Mouse (Mus musculus) liver, embryonic 16.5 days (tissue): Measurements from ENCODE around the gene Naga. TPM values are rescaled to one million over a fixed set of nuclear protein-coding genes. Genes with fewer than 3 reads are reported as not detected.
A peak's percentile ranks its signal among the peaks of the same experiment; 100 is the strongest.
"Not testable (repeated sequence)": the region's sequence is repeated elsewhere in the genome, so short reads cannot be mapped to it uniquely, and the experiment has no call there.

Source experiments
- ATAC-seq: fragments of 200-750 bp; cut with Nextera tagmentation; 2 replicates; pipeline ENCODE4 v1.8.0; 2017; ENCODE audit warnings: low read depth, mild to moderate bottlenecking, moderate number of reproducible peaks, moderate library complexity
- H3K27ac ChIP-seq: fragments of 300-500 bp; sonication (generic); 2 replicates; pipeline ENCODE4 v1.5.1; 2014; ENCODE audit warnings: mild to moderate bottlenecking, low read length
- H3K27me3 ChIP-seq: fragments of 300-500 bp; sonication (generic); 2 replicates; pipeline ENCODE4 v1.6.1; 2014; ENCODE audit warnings: low read depth, low read length, mixed read lengths; ENCODE audit not compliant: control insufficient read depth, insufficient read depth
- H3K36me3 ChIP-seq: fragments of 300-500 bp; sonication (generic); 2 replicates; pipeline ENCODE4 v1.6.1; 2014; ENCODE audit warnings: mild to moderate bottlenecking; ENCODE audit not compliant: control insufficient read depth, insufficient read depth
- H3K4me1 ChIP-seq: fragments of 300-500 bp; sonication (generic); 2 replicates; pipeline ENCODE4 v1.6.1; 2014; ENCODE audit warnings: low read depth, low read length, mixed read lengths; ENCODE audit not compliant: control insufficient read depth
- H3K4me2 ChIP-seq: fragments of 300-500 bp; sonication (generic); 2 replicates; pipeline ENCODE4 v1.6.1; 2014; ENCODE audit warnings: low read depth, low read length, mixed read lengths
- H3K4me3 ChIP-seq: fragments of 300-500 bp; sonication (generic); 2 replicates; pipeline ENCODE4 v1.5.1; 2014; ENCODE audit warnings: low read depth, mild to moderate bottlenecking, low read length
- H3K9ac ChIP-seq: fragments of 300-500 bp; sonication (generic); 2 replicates; pipeline ENCODE4 v1.6.1; 2014; ENCODE audit warnings: low read depth, low read length
- H3K9me3 ChIP-seq: fragments of 300-500 bp; sonication (generic); replicated peaks from 2 replicates; pipeline ENCODE4 v1.6.1; 2016; ENCODE audit warnings: low read length; ENCODE audit not compliant: control insufficient read depth
- WGBS: fragments of 180-500 bp; shearing (Covaris S2); extraction: QIAGEN DNeasy Blood & Tissue Kit; methylation state at CpG from one replicate; pipeline ENCODE4 v1.1.7; 2014; ENCODE audit not compliant: insufficient replicate concordance; 5-methylcytosine and 5-hydroxymethylcytosine counted together
- polyA plus RNA-seq: library from polyadenylated mRNA; unstranded; fragments of >200 nt; fragmentation: Nextera tagmentation; extraction: Ambion mirVana; gene quantifications from 2 replicates; pipeline ENCODE4 v1.2.1, GENCODE M21; 2015

The Naga gene
- polyA plus RNA-seq, 1 experiment from 2014 or later: 51.1 TPM

GRCm38 (mm10) chr15:82376393-82377138, 37.8 kb upstream of the Naga start:
- WGBS: 65% methylated on average over 17 of the region's 17 CpGs

GRCm38 (mm10) chr15:82375855-82376254, 37.1 kb upstream of the Naga start:
- no peaks in the 10 kb centered on the region for H3K36me3 ChIP-seq
- no peaks in the 10 kb centered on the region for H3K9me3 ChIP-seq
- no peak overlapping the region for H3K9ac ChIP-seq
- H3K27me3 ChIP-seq: no peaks in the 10 kb centered on the region
- H3K4me2 ChIP-seq: no peak overlapping the region
- H3K27ac ChIP-seq: no peak overlapping the region
- no peaks in the 10 kb centered on the region; the same call in none of the 2 replicates for H3K4me1 ChIP-seq
- ATAC-seq: no peak
- WGBS: 73% methylated on average over 9 of the region's 9 CpGs
- H3K4me3 ChIP-seq: no peak overlapping the region

More at GRCm38 (mm10) chr15:82376393-82377138, 37.8 kb upstream of the Naga start:
- H3K27me3 ChIP-seq: no peaks in the 10 kb centered on the region
- no peak overlapping the region for H3K4me3 ChIP-seq
- H3K9me3 ChIP-seq: no peaks in the 10 kb centered on the region
- H3K4me2 ChIP-seq: no peak overlapping the region
- H3K36me3 ChIP-seq: no peaks in the 10 kb centered on the region
- H3K4me1 ChIP-seq: no peaks in the 10 kb centered on the region; the same call in none of the 2 replicates
- no peak overlapping the region for H3K9ac ChIP-seq
- ATAC-seq: no peak
- no peak overlapping the region for H3K27ac ChIP-seq

GRCm38 (mm10) chr15:82374437-82374836, 35.7 kb upstream of the Naga start:
- H3K4me3 ChIP-seq: no peak overlapping the region
- no peaks in the 10 kb centered on the region for H3K9me3 ChIP-seq
- no peak overlapping the region for H3K4me2 ChIP-seq
- H3K9ac ChIP-seq: no peak overlapping the region
- H3K27me3 ChIP-seq: no peaks in the 10 kb centered on the region
- H3K4me1 ChIP-seq: no peaks in the 10 kb centered on the region
- H3K27ac ChIP-seq: no peak overlapping the region
- no peaks in the 10 kb centered on the region for H3K36me3 ChIP-seq
- no peak for ATAC-seq
- 79% methylated on average over 5 of the region's 5 CpGs for WGBS

GRCm38 (mm10) chr15:82372991-82373390, 34.3 kb upstream of the Naga start:
- no peaks in the 10 kb centered on the region for H3K36me3 ChIP-seq
- no peak overlapping the region for H3K4me2 ChIP-seq
- no peak overlapping the region for H3K27ac ChIP-seq
- no peaks in the 10 kb centered on the region for H3K27me3 ChIP-seq
- no peaks in the 10 kb centered on the region for H3K9me3 ChIP-seq
- H3K4me1 ChIP-seq: no peaks in the 10 kb centered on the region
- WGBS: 63% methylated on average over 5 of the region's 5 CpGs
- no peak for ATAC-seq
- no peak overlapping the region for H3K9ac ChIP-seq
- no peak overlapping the region for H3K4me3 ChIP-seq

GRCm38 (mm10) chr15:82372446-82372845, 33.7 kb upstream of the Naga start:
- Histone ChIP-seq H3K4me2 (no peak overlapping the region), H3K36me3 (no peaks in the 10 kb centered on the region), H3K4me3 (no peak overlapping the region), H3K9me3 (no peaks in the 10 kb centered on the region), H3K9ac (no peak overlapping the region), H3K27me3 (no peaks in the 10 kb centered on the region), H3K27ac (no peak overlapping the region), H3K4me1 (no peaks in the 10 kb centered on the region)
- WGBS: 74% methylated on average over 6 of the region's 6 CpGs
- no peak for ATAC-seq

GRCm38 (mm10) chr15:82368851-82369250, 30.1 kb upstream of the Naga start:
- Histone ChIP-seq H3K9me3 (no peaks in the 10 kb centered on the region), H3K27me3 (no peaks in the 10 kb centered on the region), H3K4me1 (no peaks in the 10 kb centered on the region), H3K27ac (no peak overlapping the region), H3K4me2 (no peak overlapping the region), H3K9ac (no peak overlapping the region), H3K4me3 (no peak overlapping the region), H3K36me3 (no peaks in the 10 kb centered on the region)
- no peak for ATAC-seq
- WGBS: 70% methylated on average over 1 of the region's 1 CpGs

GRCm38 (mm10) chr15:82368146-82368545, 29.4 kb upstream of the Naga start:
- Histone ChIP-seq H3K36me3 (no peaks in the 10 kb centered on the region), H3K4me2 (no peak overlapping the region), H3K4me1 (no peaks in the 10 kb centered on the region), H3K27me3 (no peaks in the 10 kb centered on the region), H3K4me3 (no peak overlapping the region), H3K27ac (no peak overlapping the region), H3K9ac (no peak overlapping the region), H3K9me3 (no peaks in the 10 kb centered on the region)
- ATAC-seq: no peak
- whole genome bisulfite sequencing: 61% methylated on average over 4 of the region's 4 CpGs

GRCm38 (mm10) chr15:82364561-82364960, 25.8 kb upstream of the Naga start:
- peak overlapping the region; percentile 44 for H3K4me2 ChIP-seq
- H3K9ac ChIP-seq, H3K4me3 ChIP-seq, H3K9me3 ChIP-seq, ATAC-seq, H3K36me3 ChIP-seq, H3K27me3 ChIP-seq, H3K4me1 ChIP-seq, H3K27ac ChIP-seq: not testable (repeated sequence)
- 4% methylated on average over 6 of the region's 9 CpGs for WGBS

GRCm38 (mm10) chr15:82363801-82364200, 25.1 kb upstream of the Naga start:
- ATAC-seq, H3K4me1 ChIP-seq, H3K9ac ChIP-seq, H3K4me3 ChIP-seq, H3K9me3 ChIP-seq, H3K27me3 ChIP-seq, H3K4me2 ChIP-seq, H3K27ac ChIP-seq, H3K36me3 ChIP-seq: not testable (repeated sequence)
- WGBS: 20% methylated on average over 7 of the region's 12 CpGs
